Mouse (Mus musculus) embryonic facial prominence, embryonic 15.5 days (tissue): Measurements from ENCODE around the gene Knop1. TPM values are rescaled to one million over a fixed set of nuclear protein-coding genes. Genes with fewer than 3 reads are reported as not detected.

Source experiments
- ATAC-seq: fragments of 200-750 bp; cut with Nextera tagmentation; 2 replicates; pipeline ENCODE4 v1.8.0; 2017; ENCODE audit warnings: low read depth, moderate TSS enrichment; ENCODE audit not compliant: insufficient number of reproducible peaks, low FRiP score, low TSS enrichment
- H3K27ac ChIP-seq: fragments of 300-500 bp; sonication (generic); replicated peaks from 2 replicates; pipeline ENCODE4 v1.5.1; 2015; ENCODE audit warnings: mild to moderate bottlenecking, inconsistent platforms
- H3K27me3 ChIP-seq: fragments of 300-500 bp; sonication (generic); 2 replicates; pipeline ENCODE4 v1.6.1; 2015; ENCODE audit warnings: inconsistent platforms
- H3K36me3 ChIP-seq: fragments of 300-500 bp; sonication (generic); 2 replicates; pipeline ENCODE4 v1.6.1; 2015; ENCODE audit warnings: mild to moderate bottlenecking, inconsistent platforms
- H3K4me1 ChIP-seq: fragments of 300-500 bp; sonication (generic); 2 replicates; pipeline ENCODE4 v1.6.1; 2015; ENCODE audit warnings: inconsistent platforms
- H3K4me2 ChIP-seq: fragments of 300-500 bp; sonication (generic); replicated peaks from 2 replicates; pipeline ENCODE4 v1.6.1; 2015; ENCODE audit warnings: mild to moderate bottlenecking, inconsistent platforms
- H3K4me3 ChIP-seq: fragments of 300-500 bp; sonication (generic); replicated peaks from 2 replicates; pipeline ENCODE4 v1.5.1; 2015; ENCODE audit warnings: mild to moderate bottlenecking, inconsistent platforms
- H3K9ac ChIP-seq: fragments of 300-500 bp; sonication (generic); 2 replicates; pipeline ENCODE4 v1.6.1; 2015; ENCODE audit warnings: inconsistent platforms
- H3K9me3 ChIP-seq: fragments of 300-500 bp; sonication (generic); replicated peaks from 2 replicates; pipeline ENCODE4 v1.6.1; 2016; ENCODE audit warnings: inconsistent platforms
- WGBS: fragments of 180-500 bp; shearing (Covaris S2); methylation state at CpG from one replicate; pipeline ENCODE4 v1.1.7; 2015; 5-methylcytosine and 5-hydroxymethylcytosine counted together
- polyA plus RNA-seq: library from polyadenylated mRNA; unstranded; fragments of >200 nt; fragmentation: Nextera tagmentation; extraction: Ambion mirVana; gene quantifications from 2 replicates; pipeline ENCODE4 v1.2.1, GENCODE M21; 2015

The Knop1 gene
- polyA plus RNA-seq, 1 experiment from 2014 or later, result 86.7 TPM

DNA sequence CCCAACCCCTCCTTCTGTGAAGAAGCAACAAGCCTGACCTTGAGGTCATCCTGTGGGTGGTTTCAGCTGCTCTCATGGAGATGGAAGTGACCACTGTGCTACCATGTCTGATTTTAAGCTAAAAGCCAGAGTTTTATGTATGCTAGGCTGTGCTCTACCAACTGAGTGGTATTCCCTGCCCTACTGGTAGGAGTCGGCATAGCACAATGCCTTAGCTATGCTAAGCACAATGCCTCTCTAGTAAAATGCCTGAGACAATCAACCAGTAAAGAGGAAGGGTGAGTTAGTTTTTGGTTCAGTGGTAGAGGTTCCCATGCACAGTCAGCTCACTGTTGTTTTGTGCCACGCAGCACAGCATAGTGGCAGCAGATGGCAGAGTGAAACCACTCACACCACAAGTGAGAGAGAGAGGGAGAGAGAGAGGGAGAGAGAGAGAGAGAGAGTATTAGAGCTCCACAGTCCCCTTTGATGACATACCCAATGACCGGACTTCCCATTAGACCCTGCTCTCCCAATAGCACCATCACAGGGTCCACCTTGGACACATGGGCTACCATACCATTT lies 23.5 kb upstream of the Knop1 start:
- H3K4me3 ChIP-seq, result no peak overlapping the region
- no peaks in the 10 kb centered on the region for H3K36me3 ChIP-seq
- 79% methylated on average over 3 of the region's 3 CpGs for WGBS
- no peaks in the 10 kb centered on the region for H3K27me3 ChIP-seq
- no peak overlapping the region for H3K9ac ChIP-seq
- H3K4me2 ChIP-seq, result no peak overlapping the region
- no peak overlapping the region for H3K27ac ChIP-seq
- no peaks in the 10 kb centered on the region for H3K9me3 ChIP-seq
- no peak for ATAC-seq
- peaks cover 7% of the 10 kb centered on the region; the same call in 1 of the 2 replicates for H3K4me1 ChIP-seq

DNA sequence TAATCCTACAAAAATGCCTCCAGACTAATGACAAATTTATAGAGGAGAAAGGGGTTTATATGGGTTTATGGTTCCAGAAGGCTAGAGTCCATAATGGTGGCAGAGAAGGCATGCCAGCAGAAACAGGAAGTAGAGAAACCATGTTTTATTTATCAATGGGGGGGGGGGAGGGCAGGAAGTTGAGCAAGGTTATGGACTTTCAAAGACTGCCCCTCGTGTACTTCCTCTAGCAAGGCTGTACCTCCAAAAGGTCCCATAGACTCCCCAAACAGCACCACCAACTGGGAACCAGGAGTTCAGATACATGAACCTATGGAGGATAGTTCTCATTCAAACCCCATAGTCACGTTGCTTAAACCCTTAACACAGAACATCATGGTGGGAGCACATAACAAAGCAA lies 9.3 kb upstream of the Knop1 start:
- ATAC-seq, result no peak
- 70% methylated on average over 2 of the region's 2 CpGs for WGBS

DNA sequence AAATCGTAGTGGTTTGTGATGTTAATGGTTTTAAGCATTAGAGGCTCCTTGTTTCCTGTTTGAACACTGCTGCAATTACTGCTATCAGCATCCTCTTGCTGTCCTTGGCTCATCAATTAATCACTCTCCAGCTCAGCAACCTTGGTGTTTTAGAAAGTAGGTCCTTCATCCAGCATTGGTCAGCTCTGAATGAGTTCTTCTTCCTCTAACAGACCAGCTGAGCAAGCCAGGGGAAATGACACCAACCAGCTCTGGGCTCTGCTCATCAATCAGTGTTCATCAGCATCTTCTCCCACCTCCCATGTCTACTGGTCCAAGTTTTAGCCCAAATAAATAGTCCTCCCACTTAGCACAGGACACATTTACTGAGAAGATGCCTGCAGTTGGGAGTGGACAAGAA lies 2.6 kb upstream of the Knop1 start:
- WGBS, result 100% methylated on average over 1 of the region's 1 CpGs
- Histone ChIP-seq H3K9me3 (no peaks in the 10 kb centered on the region), H3K36me3 (no peaks in the 10 kb centered on the region), H3K4me1 (peaks cover 21% of the 10 kb centered on the region), H3K27me3 (no peaks in the 10 kb centered on the region), H3K9ac (no peak overlapping the region), H3K4me3 (no peak overlapping the region), H3K4me2 (no peak overlapping the region), H3K27ac (no peak overlapping the region)
- ATAC-seq, result no peak

More for the DNA sequence above, 9.3 kb upstream of the Knop1 start:
- Histone ChIP-seq H3K4me1 (no peaks in the 10 kb centered on the region), H3K9ac (no peak overlapping the region), H3K27me3 (no peaks in the 10 kb centered on the region), H3K9me3 (no peaks in the 10 kb centered on the region), H3K4me3 (no peak overlapping the region), H3K36me3 (no peaks in the 10 kb centered on the region), H3K4me2 (no peak overlapping the region), H3K27ac (no peak overlapping the region)

DNA sequence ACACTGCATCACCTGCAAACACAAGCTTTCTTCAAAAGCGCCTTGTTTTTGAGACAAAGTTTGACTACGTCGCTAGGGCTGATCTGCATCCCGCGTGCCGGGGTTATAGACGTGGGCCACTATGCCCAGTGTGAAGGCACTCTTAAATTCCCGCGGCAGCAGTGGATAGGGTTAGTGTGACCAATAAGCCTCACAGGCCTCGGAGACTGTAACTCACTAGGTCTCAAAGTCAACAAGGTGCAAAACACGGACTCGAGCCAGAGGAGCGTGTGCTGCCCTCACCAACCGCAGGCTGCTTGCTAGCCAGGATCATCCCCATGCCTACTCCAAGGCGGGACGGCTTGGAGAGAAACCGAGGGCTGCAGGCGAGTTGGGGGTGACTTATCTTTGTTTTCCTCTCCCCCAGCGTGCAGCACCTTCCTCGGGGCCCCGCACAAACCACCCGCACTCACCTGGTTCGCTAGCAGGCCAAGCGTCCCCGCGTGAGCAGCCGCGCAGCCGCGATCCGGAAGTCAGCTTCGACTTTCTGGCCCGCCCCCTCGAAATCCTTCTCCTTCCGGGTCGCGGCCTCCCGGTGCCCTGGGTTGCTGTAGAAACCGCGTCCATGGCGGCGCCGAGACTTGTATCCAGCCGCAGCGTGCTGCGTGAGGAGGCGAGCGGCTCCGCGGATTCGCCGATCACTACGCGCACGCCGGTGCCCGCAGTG lies 730 bp downstream of the Knop1 start, which contains the start of gene Iqck:
Gene Iqck, plus strand, starts transcription at position 582 of the 706 bp plus-strand sequence.
- Histone ChIP-seq H3K4me1 (peaks cover 31% of the 10 kb centered on the region), H3K36me3 (peaks cover 29% of the 10 kb centered on the region), H3K9me3 (no peaks in the 10 kb centered on the region), H3K27ac (peak within 1 kb of the TSS; percentile 82), H3K9ac (peak within 1 kb of the TSS; percentile 68), H3K4me3 (peak within 1 kb of the TSS; percentile 91), H3K4me2 (peak within 1 kb of the TSS; percentile 67), H3K27me3 (no peaks in the 10 kb centered on the region)
- peak; percentile 92 for ATAC-seq
- under 1% methylated on average over 57 of the region's 57 CpGs for WGBS

DNA sequence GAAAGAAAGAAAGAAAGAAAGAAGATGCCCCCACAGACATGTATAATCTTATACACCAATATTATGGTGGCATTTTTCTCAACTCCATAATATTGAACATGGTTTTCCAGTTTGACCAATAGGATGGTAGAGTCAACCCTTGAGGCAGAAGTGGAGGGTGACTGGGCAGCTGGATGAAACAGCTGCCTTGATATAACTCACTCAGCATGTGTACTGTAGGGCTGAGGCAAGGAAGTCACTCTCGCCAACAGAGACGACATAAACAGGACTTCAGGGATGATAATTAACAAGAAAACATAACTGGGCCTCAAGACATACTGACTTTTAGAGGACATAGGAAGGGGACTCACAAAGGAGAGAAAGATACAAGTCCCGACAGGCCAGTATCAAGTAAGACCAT lies 1.4 kb downstream of the Knop1 start:
- Histone ChIP-seq H3K9ac (peak overlapping the region; percentile 68), H3K4me1 (peaks cover 34% of the 10 kb centered on the region), H3K9me3 (no peaks in the 10 kb centered on the region), H3K27me3 (no peaks in the 10 kb centered on the region), H3K36me3 (peaks cover 34% of the 10 kb centered on the region), H3K4me2 (peak overlapping the region; percentile 67), H3K27ac (no peak overlapping the region), H3K4me3 (peak overlapping the region; percentile 91)
- no peak for ATAC-seq
- WGBS, result 8% methylated on average over 3 of the region's 3 CpGs

GRCm38 (mm10) chr7:118852611-118853010 lies 3.4 kb downstream of the Knop1 start:
- Histone ChIP-seq H3K36me3 (peaks cover 54% of the 10 kb centered on the region), H3K4me3 (0 out of 2 replicates have a peak overlapping the region, but pooled peaks have one; percentile 1), H3K4me1 (peaks cover 37% of the 10 kb centered on the region), H3K9me3 (no peaks in the 10 kb centered on the region), H3K4me2 (no peak overlapping the region), H3K9ac (no peak overlapping the region), H3K27me3 (no peaks in the 10 kb centered on the region), H3K27ac (no peak overlapping the region)
- ATAC-seq, result no peak
- WGBS, result 87% methylated on average over 4 of the region's 4 CpGs

GRCm38 (mm10) chr7:118851571-118851970 lies 4.5 kb downstream of the Knop1 start:
- no peak for ATAC-seq
- Histone ChIP-seq H3K4me3 (no peak overlapping the region), H3K27ac (no peak overlapping the region), H3K9ac (no peak overlapping the region), H3K9me3 (no peaks in the 10 kb centered on the region), H3K36me3 (peaks cover 63% of the 10 kb centered on the region), H3K4me2 (no peak overlapping the region), H3K27me3 (no peaks in the 10 kb centered on the region), H3K4me1 (peaks cover 37% of the 10 kb centered on the region)
- 80% methylated on average over 7 of the region's 7 CpGs for WGBS

- WGBS, result 75% methylated on average over 9 of the region's 9 CpGs
- Histone ChIP-seq H3K36me3 (peaks cover 71% of the 10 kb centered on the region), H3K27me3 (no peaks in the 10 kb centered on the region), H3K9ac (no peak overlapping the region), H3K9me3 (no peaks in the 10 kb centered on the region), H3K4me2 (no peak overlapping the region), H3K4me3 (no peak overlapping the region), H3K27ac (no peak overlapping the region), H3K4me1 (peaks cover 30% of the 10 kb centered on the region)
- no peak for ATAC-seq
Measured at GRCm38 (mm10) chr7:118850676-118851290, 5.3 kb downstream of the Knop1 start.

DNA sequence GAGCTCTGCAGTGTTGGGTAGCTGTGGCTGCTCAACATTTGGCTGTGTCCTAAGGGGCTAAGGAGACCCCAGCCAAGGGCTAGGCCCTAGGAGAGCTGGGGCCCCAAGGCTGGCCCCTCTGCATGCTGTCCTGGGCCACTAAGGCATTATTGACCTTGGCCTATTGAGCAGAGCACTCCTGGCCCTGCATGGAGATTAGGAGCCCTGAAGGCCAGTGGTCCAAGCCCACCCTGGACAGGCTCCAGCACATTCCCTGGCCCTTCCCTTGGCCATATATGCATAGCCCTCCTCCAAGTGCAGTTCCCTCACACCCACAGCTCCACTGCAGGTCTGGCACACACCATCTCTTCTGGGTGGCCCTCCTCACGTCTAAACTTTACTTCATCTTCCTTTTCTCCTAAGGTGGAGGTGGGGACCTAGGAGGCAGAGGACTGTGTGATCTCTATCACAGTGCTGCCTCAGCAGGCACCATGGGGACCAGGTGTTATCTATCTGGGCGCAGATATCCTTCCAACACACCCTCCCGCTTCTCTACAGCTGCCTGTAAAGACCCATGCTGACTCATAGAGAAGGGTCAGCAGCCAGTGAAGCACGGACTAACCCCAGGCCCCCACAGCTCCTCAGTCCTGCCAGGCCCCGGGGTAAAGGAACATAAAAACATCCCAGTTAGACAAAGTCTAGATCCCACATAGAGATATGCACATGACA lies 6.4 kb downstream of the Knop1 start:
- no peaks in the 10 kb centered on the region for H3K9me3 ChIP-seq
- peaks cover 26% of the 10 kb centered on the region for H3K4me1 ChIP-seq
- no peaks in the 10 kb centered on the region for H3K27me3 ChIP-seq
- H3K27ac ChIP-seq, result no peak overlapping the region
- no peak overlapping the region for H3K4me2 ChIP-seq
- H3K36me3 ChIP-seq, result peaks cover 82% of the 10 kb centered on the region
- WGBS, result 78% methylated on average over 5 of the region's 5 CpGs
- ATAC-seq, result no peak
- H3K9ac ChIP-seq, result no peak overlapping the region
- H3K4me3 ChIP-seq, result no peak overlapping the region

DNA sequence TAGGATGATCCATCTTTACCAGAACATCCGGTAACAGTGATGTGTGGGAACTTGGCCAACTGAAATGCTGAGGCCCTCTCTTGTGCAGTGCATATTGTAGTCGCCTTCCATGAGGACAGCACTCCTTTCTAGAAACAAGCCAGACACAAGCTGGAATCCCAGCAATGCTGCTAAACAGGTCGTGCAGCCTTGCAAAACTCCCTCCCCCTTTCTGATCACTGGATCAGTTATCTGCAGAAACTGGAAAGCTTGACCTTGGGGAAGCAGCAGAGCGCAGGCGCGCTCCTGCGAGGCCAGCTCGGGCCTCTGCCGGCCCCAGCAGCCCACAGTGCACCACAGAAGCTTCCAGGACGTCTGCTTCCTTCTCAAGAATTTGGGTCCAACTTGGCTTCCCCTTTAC lies 7.3 kb downstream of the Knop1 start:
- Histone ChIP-seq H3K36me3 (peaks cover 91% of the 10 kb centered on the region), H3K27ac (no peak overlapping the region)

GRCm38 (mm10) chr7:118846329-118846728 lies 9.7 kb downstream of the Knop1 start:
- Histone ChIP-seq H3K27me3 (no peaks in the 10 kb centered on the region), H3K36me3 (peaks cover 85% of the 10 kb centered on the region), H3K9ac (no peak overlapping the region), H3K4me3 (no peak overlapping the region), H3K4me1 (peaks cover 17% of the 10 kb centered on the region), H3K9me3 (no peaks in the 10 kb centered on the region), H3K4me2 (no peak overlapping the region), H3K27ac (no peak overlapping the region)
- 84% methylated on average over 4 of the region's 4 CpGs for WGBS
- no peak for ATAC-seq

More for the DNA sequence above, 7.3 kb downstream of the Knop1 start:
- H3K4me1 ChIP-seq, result peaks cover 17% of the 10 kb centered on the region
- no peak overlapping the region for H3K9ac ChIP-seq
- no peaks in the 10 kb centered on the region for H3K27me3 ChIP-seq
- H3K9me3 ChIP-seq, result no peaks in the 10 kb centered on the region
- H3K4me2 ChIP-seq, result no peak overlapping the region
- WGBS, result 71% methylated on average over 10 of the region's 10 CpGs
- H3K4me3 ChIP-seq, result no peak overlapping the region
- ATAC-seq, result no peak
